Mouse (Mus musculus): ENCODE results near the gene Rnf4. TPM values are rescaled to one million over a fixed set of nuclear protein-coding genes. Genes with fewer than 3 reads are reported as not detected.

Rnf4 gene
- polyA plus RNA-seq, 1 experiment from 2014 or later, result 60.4 TPM

- Histone ChIP-seq H3K27ac (ENCODE audit: low read depth) (no peak overlapping the region), H3K4me1 (ENCODE audit: insufficient read depth) (no peaks in the 10 kb centered on the region), H3K4me3 (ENCODE audit: low read depth, low read length) (no peak overlapping the region), H3K4me2 (ENCODE audit: low read depth, low read length) (no peak overlapping the region), H3K36me3 (replicated peaks; ENCODE audit: insufficient read depth, low read length) (no peaks in the 10 kb centered on the region), H3K9ac (replicated peaks) (no peak overlapping the region), H3K27me3 (ENCODE audit: insufficient read depth, low read length) (peaks cover 21% of the 10 kb centered on the region), H3K9me3 (ENCODE audit: low read length) (no peaks in the 10 kb centered on the region)
- no peak for DNase-seq
- no peak for ATAC-seq
- TF ChIP-seq CTCF (IDR thresholded peaks at IDR 0.05; ENCODE audit: low read depth) (peak; percentile 51), EP300 (IDR thresholded peaks at IDR 0.05; ENCODE audit: low read depth) (no peak)
- WGBS (ENCODE audit: insufficient replicate concordance), result 64% methylated on average over 6 of the region's 6 CpGs
Measured at GRCm38 (mm10) chr5:34293363-34293762, 42.7 kb upstream of the Rnf4 start.

GRCm38 (mm10) chr5:34294696-34295095 is 41.4 kb upstream of the Rnf4 start:
- no peaks in the 10 kb centered on the region for H3K9me3 ChIP-seq (ENCODE audit: low read length)
- 0 out of 2 replicates have a peak, but pooled peaks have one; percentile 38 for ATAC-seq

GRCm38 (mm10) chr5:34295141-34295540 is 40.9 kb upstream of the Rnf4 start:
- Histone ChIP-seq H3K9ac (replicated peaks) (no peak overlapping the region), H3K9me3 (ENCODE audit: low read length) (no peaks in the 10 kb centered on the region), H3K36me3 (replicated peaks; ENCODE audit: insufficient read depth, low read length) (no peaks in the 10 kb centered on the region), H3K27ac (ENCODE audit: low read depth) (no peak overlapping the region), H3K27me3 (ENCODE audit: insufficient read depth, low read length) (peaks cover 5% of the 10 kb centered on the region; the same call in 1 of the 2 replicates), H3K4me2 (ENCODE audit: low read depth, low read length) (no peak overlapping the region), H3K4me1 (ENCODE audit: insufficient read depth) (no peaks in the 10 kb centered on the region), H3K4me3 (ENCODE audit: low read depth, low read length) (no peak overlapping the region)
- ATAC-seq, result no peak
- DNase-seq, result no peak
- WGBS (ENCODE audit: insufficient replicate concordance), result 89% methylated on average over 2 of the region's 2 CpGs
- TF ChIP-seq CTCF (IDR thresholded peaks at IDR 0.05; ENCODE audit: low read depth), result no peak
- TF ChIP-seq EP300 (IDR thresholded peaks at IDR 0.05; ENCODE audit: low read depth), result no peak

More at GRCm38 (mm10) chr5:34294696-34295095, 41.4 kb upstream of the Rnf4 start:
- H3K4me3 ChIP-seq (ENCODE audit: low read depth, low read length), result no peak overlapping the region
- no peak overlapping the region for H3K9ac ChIP-seq (replicated peaks)
- no peak overlapping the region for H3K27ac ChIP-seq (ENCODE audit: low read depth)
- H3K4me1 ChIP-seq (ENCODE audit: insufficient read depth), result no peaks in the 10 kb centered on the region
- H3K36me3 ChIP-seq (replicated peaks; ENCODE audit: insufficient read depth, low read length), result no peaks in the 10 kb centered on the region
- TF ChIP-seq CTCF (IDR thresholded peaks at IDR 0.05; ENCODE audit: low read depth) (no peak), EP300 (IDR thresholded peaks at IDR 0.05; ENCODE audit: low read depth) (no peak)
- peaks cover 9% of the 10 kb centered on the region; the same call in 1 of the 2 replicates for H3K27me3 ChIP-seq (ENCODE audit: insufficient read depth, low read length)
- 44% methylated on average over 2 of the region's 2 CpGs for WGBS (ENCODE audit: insufficient replicate concordance)
- no peak for DNase-seq
- H3K4me2 ChIP-seq (ENCODE audit: low read depth, low read length), result no peak overlapping the region

- no peak overlapping the region for H3K9ac ChIP-seq (replicated peaks)
- DNase-seq (no peak), ATAC-seq (no peak)
- 55% methylated on average over 4 of the region's 4 CpGs for WGBS (ENCODE audit: insufficient replicate concordance)
- no peak for TF ChIP-seq EP300 (IDR thresholded peaks at IDR 0.05; ENCODE audit: low read depth)
- TF ChIP-seq CTCF (IDR thresholded peaks at IDR 0.05; ENCODE audit: low read depth), result no peak
- H3K27me3 ChIP-seq (ENCODE audit: insufficient read depth, low read length), result no peaks in the 10 kb centered on the region
- no peaks in the 10 kb centered on the region for H3K4me1 ChIP-seq (ENCODE audit: insufficient read depth)
- no peaks in the 10 kb centered on the region for H3K9me3 ChIP-seq (ENCODE audit: low read length)
- H3K27ac ChIP-seq (ENCODE audit: low read depth), result no peak overlapping the region
- no peak overlapping the region for H3K4me2 ChIP-seq (ENCODE audit: low read depth, low read length)
- H3K4me3 ChIP-seq (ENCODE audit: low read depth, low read length), result no peak overlapping the region
- no peaks in the 10 kb centered on the region for H3K36me3 ChIP-seq (replicated peaks; ENCODE audit: insufficient read depth, low read length)
Measured at GRCm38 (mm10) chr5:34298061-34298460, 38.0 kb upstream of the Rnf4 start.

GRCm38 (mm10) chr5:34298937-34299535 is 37.1 kb upstream of the Rnf4 start:
- no peak overlapping the region for H3K9ac ChIP-seq (replicated peaks)
- 71% methylated on average over 10 of the region's 10 CpGs for WGBS (ENCODE audit: insufficient replicate concordance)
- TF ChIP-seq CTCF (IDR thresholded peaks at IDR 0.05; ENCODE audit: low read depth) (no peak), EP300 (IDR thresholded peaks at IDR 0.05; ENCODE audit: low read depth) (no peak)
- no peak for DNase-seq
- no peaks in the 10 kb centered on the region for H3K4me1 ChIP-seq (ENCODE audit: insufficient read depth)
- H3K9me3 ChIP-seq (ENCODE audit: low read length), result no peaks in the 10 kb centered on the region
- H3K27ac ChIP-seq (ENCODE audit: low read depth), result no peak overlapping the region
- ATAC-seq, result no peak
- H3K36me3 ChIP-seq (replicated peaks; ENCODE audit: insufficient read depth, low read length), result no peaks in the 10 kb centered on the region
- no peak overlapping the region for H3K4me3 ChIP-seq (ENCODE audit: low read depth, low read length)
- no peak overlapping the region for H3K4me2 ChIP-seq (ENCODE audit: low read depth, low read length)
- no peaks in the 10 kb centered on the region for H3K27me3 ChIP-seq (ENCODE audit: insufficient read depth, low read length)

GRCm38 (mm10) chr5:34302377-34302776 is 33.7 kb upstream of the Rnf4 start:
- H3K27me3 ChIP-seq (ENCODE audit: insufficient read depth, low read length), result no peaks in the 10 kb centered on the region
- H3K36me3 ChIP-seq (replicated peaks; ENCODE audit: insufficient read depth, low read length), result no peaks in the 10 kb centered on the region
- no peak overlapping the region for H3K4me2 ChIP-seq (ENCODE audit: low read depth, low read length)
- H3K4me1 ChIP-seq (ENCODE audit: insufficient read depth), result no peaks in the 10 kb centered on the region
- ATAC-seq (no peak), DNase-seq (no peak)
- no peak overlapping the region for H3K4me3 ChIP-seq (ENCODE audit: low read depth, low read length)
- H3K9me3 ChIP-seq (ENCODE audit: low read length), result no peaks in the 10 kb centered on the region
- no peak for TF ChIP-seq CTCF (IDR thresholded peaks at IDR 0.05; ENCODE audit: low read depth)
- WGBS (ENCODE audit: insufficient replicate concordance), result 69% methylated on average over 7 of the region's 7 CpGs
- no peak overlapping the region for H3K27ac ChIP-seq (ENCODE audit: low read depth)
- H3K9ac ChIP-seq (replicated peaks), result no peak overlapping the region

All from liver, postnatal 0 days (tissue).